Mouse (Mus musculus) heart, postnatal 0 days (tissue): Measurements from ENCODE around the gene Ralgapb. TPM values are rescaled to one million over a fixed set of nuclear protein-coding genes. Genes with fewer than 3 reads are reported as not detected.

Experiments
- ATAC-seq: fragments of 200-750 bp; cut with Nextera tagmentation; 2 replicates; pipeline ENCODE4 v1.8.0; 2017; ENCODE audit warnings: low read depth, moderate number of reproducible peaks, moderate library complexity; ENCODE audit not compliant: insufficient read depth
- DNase-seq: peaks from one replicate; pipeline ENCODE4 v3.0.0-alpha.2; 2016; ENCODE audit warnings: low spot score
- H3K27ac ChIP-seq: fragments of 300-500 bp; sonication (generic); 2 replicates; pipeline ENCODE4 v1.5.1; 2014; ENCODE audit warnings: low read depth, mild to moderate bottlenecking
- H3K27me3 ChIP-seq: fragments of 300-500 bp; sonication (generic); 2 replicates; pipeline ENCODE4 v1.6.1; 2014; ENCODE audit warnings: low read length, mixed read lengths; ENCODE audit not compliant: control insufficient read depth, insufficient read depth
- H3K36me3 ChIP-seq: fragments of 300-500 bp; sonication (generic); replicated peaks from 2 replicates; pipeline ENCODE4 v1.6.1; 2014; ENCODE audit warnings: low read length, mixed read lengths; ENCODE audit not compliant: control insufficient read depth, insufficient read depth
- H3K4me1 ChIP-seq: fragments of 300-500 bp; sonication (generic); 2 replicates; pipeline ENCODE4 v1.6.1; 2014; ENCODE audit warnings: antibody characterized with exemption; ENCODE audit not compliant: control insufficient read depth, insufficient read depth
- H3K4me2 ChIP-seq: fragments of 300-500 bp; sonication (generic); 2 replicates; pipeline ENCODE4 v1.6.1; 2014; ENCODE audit warnings: low read depth, mild to moderate bottlenecking, low read length, moderate library complexity
- H3K4me3 ChIP-seq: fragments of 300-500 bp; sonication (generic); 2 replicates; pipeline ENCODE4 v1.5.1; 2014; ENCODE audit warnings: low read depth, low read length
- H3K9ac ChIP-seq: fragments of 300-500 bp; sonication (generic); replicated peaks from 2 replicates; pipeline ENCODE4 v1.6.1; 2014; ENCODE audit warnings: low read depth, low read length, mixed read lengths
- H3K9me3 ChIP-seq: fragments of 300-500 bp; sonication (generic); replicated peaks from 2 replicates; pipeline ENCODE4 v1.6.1; 2016; ENCODE audit warnings: low read length; ENCODE audit not compliant: control insufficient read depth
- CTCF ChIP-seq: IDR thresholded peaks from 2 replicates; pipeline ENCODE4 v1.5.1; 2016; ENCODE audit warnings: antibody characterized with exemption, control low read depth, low read depth
- EP300 ChIP-seq: IDR thresholded peaks from 2 replicates; pipeline ENCODE4 v1.6.1; 2016; ENCODE audit warnings: antibody characterized with exemption, low read depth
- WGBS: fragments of 180-500 bp; shearing (Covaris S2); extraction: QIAGEN DNeasy Blood & Tissue Kit; methylation state at CpG from one replicate; pipeline ENCODE4 v1.1.7; 2014; 5-methylcytosine and 5-hydroxymethylcytosine counted together
- polyA plus RNA-seq: library from polyadenylated mRNA; unstranded; fragments of >200 nt; fragmentation: Nextera tagmentation; extraction: Ambion mirVana; gene quantifications from 2 replicates; pipeline ENCODE4 v1.2.1, GENCODE M21; 2015
- total RNA-seq: library from RNA; depleted of rRNA; stranded (reverse); fragments of >200 nt; gene quantifications from 2 replicates; pipeline ENCODE4 v1.2.3, GENCODE M21; 2014; ENCODE audit warnings: low replicate concordance

Gene Ralgapb
- total and polyA plus RNA-seq, 2 experiments from 2014 or later: 7.1 to 22.9 TPM

DNA sequence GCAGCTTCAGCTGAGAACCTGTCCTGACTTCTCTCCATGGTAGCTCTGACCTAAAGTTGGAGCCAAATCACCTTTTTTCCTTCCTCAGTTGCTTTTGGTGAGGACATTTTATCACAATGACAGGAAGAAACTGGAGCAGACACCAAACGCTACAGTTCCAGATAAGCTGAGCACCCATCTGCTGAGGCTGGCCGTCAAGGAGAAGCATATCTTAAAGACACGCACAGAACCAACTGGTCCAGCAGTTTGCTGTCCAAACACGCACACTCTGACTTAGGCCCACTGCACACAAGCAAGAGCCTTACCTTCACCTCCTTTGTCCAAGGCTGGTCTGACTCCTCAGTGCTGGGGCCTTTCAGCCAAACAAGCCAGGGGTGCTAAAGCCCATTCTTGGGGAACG, 42.0 kb upstream of the Ralgapb start:
- no peak overlapping the region for H3K27ac ChIP-seq
- H3K9ac ChIP-seq: no peak overlapping the region
- H3K27me3 ChIP-seq: no peaks in the 10 kb centered on the region
- H3K4me1 ChIP-seq: no peaks in the 10 kb centered on the region
- WGBS: 63% methylated on average over 5 of the region's 5 CpGs
- DNase-seq (no peak), ATAC-seq (no peak)
- no peak overlapping the region for H3K4me2 ChIP-seq
- H3K9me3 ChIP-seq: no peaks in the 10 kb centered on the region
- H3K36me3 ChIP-seq: no peaks in the 10 kb centered on the region
- TF ChIP-seq CTCF (no peak), EP300 (no peak)
- H3K4me3 ChIP-seq: no peak overlapping the region

DNA sequence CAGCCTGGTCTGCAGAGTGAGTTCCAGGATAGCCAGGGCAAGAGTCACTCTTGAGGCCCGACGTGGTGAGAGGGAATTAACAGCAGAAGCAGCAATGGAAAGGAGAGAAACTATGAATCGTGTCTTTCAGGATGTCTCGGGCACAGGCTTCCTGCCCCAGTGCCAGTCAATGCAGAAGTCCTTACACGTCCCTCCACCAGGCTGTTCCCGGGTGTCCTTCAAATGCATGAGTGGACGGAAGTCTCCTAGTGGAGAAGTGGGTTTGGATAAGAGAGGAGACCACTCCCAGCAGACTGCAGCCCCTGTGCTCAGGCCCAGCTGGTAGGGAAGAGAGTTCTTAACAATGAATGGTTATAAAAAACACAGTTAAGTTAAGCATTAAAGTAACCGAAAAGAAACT, 41.3 kb upstream of the Ralgapb start:
- Histone ChIP-seq H3K27ac (no peak overlapping the region), H3K36me3 (no peaks in the 10 kb centered on the region), H3K4me1 (no peaks in the 10 kb centered on the region), H3K4me2 (no peak overlapping the region), H3K9ac (no peak overlapping the region), H3K27me3 (no peaks in the 10 kb centered on the region), H3K9me3 (no peaks in the 10 kb centered on the region), H3K4me3 (no peak overlapping the region)
- DNase-seq: no peak
- 83% methylated on average over 8 of the region's 8 CpGs for WGBS
- TF ChIP-seq CTCF (no peak), EP300 (no peak)
- ATAC-seq: no peak

DNA sequence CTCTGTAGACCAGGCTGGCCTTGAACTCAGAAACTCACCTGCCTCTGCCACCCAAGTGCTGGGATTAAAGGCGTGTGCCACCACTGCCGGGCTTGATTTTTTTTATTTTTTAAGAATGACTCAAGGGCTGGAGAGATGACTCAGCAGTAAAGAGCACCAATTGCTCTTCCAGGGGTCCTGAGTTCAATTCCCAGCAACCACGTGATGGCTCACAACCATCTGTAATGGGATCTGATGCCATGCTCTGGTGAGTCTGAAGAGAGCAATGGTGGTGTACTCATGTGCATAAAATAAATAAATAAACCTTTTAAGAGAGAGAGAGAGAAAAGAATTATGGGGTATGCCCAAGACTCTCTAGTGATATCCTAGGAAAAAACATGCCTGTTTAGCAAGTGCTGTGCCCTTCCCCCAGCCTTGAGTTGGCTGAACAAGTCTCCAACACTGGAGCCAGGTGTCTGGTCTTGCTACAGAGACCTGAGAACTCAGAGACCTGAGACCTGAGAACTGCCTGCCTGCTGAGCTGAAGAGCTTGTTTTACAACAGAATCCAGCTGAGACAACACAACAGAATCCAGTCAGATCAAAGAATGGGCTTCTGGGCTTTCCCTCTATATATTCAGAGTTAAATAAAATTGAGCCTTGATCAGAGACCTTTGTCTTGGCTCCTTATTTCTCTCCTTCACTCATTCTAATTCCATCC, 40.0 kb upstream of the Ralgapb start:
- WGBS: 81% methylated on average over 3 of the region's 3 CpGs
- no peak for ATAC-seq

DNA sequence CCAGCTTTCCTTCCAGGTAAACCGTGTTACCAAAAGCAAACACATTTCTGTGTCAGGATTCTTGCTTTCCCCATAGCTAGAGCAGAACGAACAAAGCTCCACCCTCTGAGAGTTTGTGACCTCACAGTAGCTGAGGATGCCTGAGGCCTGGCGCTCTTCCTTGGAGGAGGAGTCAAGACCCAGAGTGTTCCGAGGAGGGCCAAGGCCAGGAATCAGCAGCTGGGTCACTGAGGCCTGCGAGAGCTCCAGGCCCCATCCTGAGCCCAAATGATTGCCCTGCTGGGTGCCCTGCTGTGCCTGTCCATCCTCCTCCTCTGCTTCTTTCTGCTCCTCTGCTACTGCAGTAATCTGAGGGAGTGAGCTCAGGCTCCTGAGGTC, 39.5 kb upstream of the Ralgapb start:
- DNase-seq (no peak), ATAC-seq (no peak)
- TF ChIP-seq CTCF (no peak), EP300 (no peak)
- no peaks in the 10 kb centered on the region for H3K36me3 ChIP-seq
- H3K4me2 ChIP-seq: no peak overlapping the region
- no peaks in the 10 kb centered on the region for H3K4me1 ChIP-seq
- no peak overlapping the region for H3K4me3 ChIP-seq
- peaks cover 15% of the 10 kb centered on the region for H3K27me3 ChIP-seq
- no peak overlapping the region for H3K27ac ChIP-seq
- WGBS: 18% methylated on average over 5 of the region's 5 CpGs
- H3K9me3 ChIP-seq: no peaks in the 10 kb centered on the region
- no peak overlapping the region for H3K9ac ChIP-seq

More for the DNA sequence above, 40.0 kb upstream of the Ralgapb start:
- H3K4me3 ChIP-seq: no peak overlapping the region
- no peak overlapping the region for H3K27ac ChIP-seq
- TF ChIP-seq EP300: no peak
- TF ChIP-seq CTCF: no peak
- no peaks in the 10 kb centered on the region for H3K36me3 ChIP-seq
- DNase-seq: no peak
- no peak overlapping the region for H3K4me2 ChIP-seq
- peaks cover 10% of the 10 kb centered on the region for H3K27me3 ChIP-seq
- no peaks in the 10 kb centered on the region for H3K9me3 ChIP-seq
- no peak overlapping the region for H3K9ac ChIP-seq
- no peaks in the 10 kb centered on the region for H3K4me1 ChIP-seq

DNA sequence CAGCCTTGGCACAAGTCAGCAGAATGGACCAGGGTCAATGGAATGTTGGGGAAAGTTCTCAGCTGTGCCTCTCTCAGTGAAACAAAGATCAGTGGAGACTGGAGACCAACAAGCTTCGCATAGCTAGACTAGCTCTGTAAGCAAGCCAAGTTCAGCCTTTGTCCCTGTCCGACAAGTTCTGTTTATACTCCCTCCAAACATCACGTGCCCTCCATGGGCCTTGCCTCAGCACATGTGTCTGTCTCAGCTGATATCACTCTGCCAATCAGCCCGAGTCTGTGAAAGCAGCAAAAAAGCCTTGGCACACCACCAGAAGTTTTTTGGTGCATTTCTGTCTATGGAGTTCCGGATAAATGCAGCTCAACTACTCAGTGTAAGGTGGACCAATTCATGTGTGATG, 36.6 kb upstream of the Ralgapb start:
- H3K9me3 ChIP-seq: no peaks in the 10 kb centered on the region
- H3K4me2 ChIP-seq: no peak overlapping the region
- H3K27ac ChIP-seq: no peak overlapping the region
- H3K4me1 ChIP-seq: no peaks in the 10 kb centered on the region
- ATAC-seq: peak; percentile 67
- 30% methylated on average over 5 of the region's 5 CpGs for WGBS
- no peak for DNase-seq
- H3K9ac ChIP-seq: no peak overlapping the region
- no peak for TF ChIP-seq EP300
- TF ChIP-seq CTCF: no peak
- peaks cover 41% of the 10 kb centered on the region for H3K27me3 ChIP-seq
- no peak overlapping the region for H3K4me3 ChIP-seq
- H3K36me3 ChIP-seq: no peaks in the 10 kb centered on the region

DNA sequence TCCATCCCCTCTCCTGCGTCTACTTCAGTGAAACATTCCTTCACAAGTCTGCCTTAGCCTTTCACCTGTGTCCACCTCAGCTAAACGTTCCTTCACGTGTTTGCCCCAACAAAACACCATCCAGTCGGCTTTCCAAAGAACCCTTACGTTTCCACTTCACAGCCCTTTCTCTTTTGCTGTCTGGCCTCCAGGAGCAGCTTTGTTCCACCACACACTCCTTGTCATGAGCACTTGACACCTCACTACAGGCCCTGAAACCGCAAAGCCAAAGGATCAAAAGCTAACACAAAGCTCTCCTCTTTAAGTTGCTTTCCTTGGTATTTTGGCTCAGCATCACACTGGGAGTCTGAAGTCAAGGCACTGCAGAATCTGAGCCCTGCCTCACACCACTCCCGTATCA, 36.1 kb upstream of the Ralgapb start:
- Histone ChIP-seq H3K9me3 (no peaks in the 10 kb centered on the region), H3K4me3 (no peak overlapping the region), H3K27me3 (peaks cover 41% of the 10 kb centered on the region), H3K4me2 (no peak overlapping the region), H3K9ac (no peak overlapping the region), H3K27ac (no peak overlapping the region), H3K4me1 (no peaks in the 10 kb centered on the region), H3K36me3 (no peaks in the 10 kb centered on the region)
- TF ChIP-seq EP300 (no peak), CTCF (no peak)
- no peak for DNase-seq
- ATAC-seq: no peak
- 62% methylated on average over 7 of the region's 7 CpGs for WGBS
